Mouse (Mus musculus): ENCODE data around the gene Gm3336. TPM values are rescaled to one million over a fixed set of nuclear protein-coding genes. Genes with fewer than 3 reads are reported as not detected.
A peak's percentile ranks its signal among the peaks of the same experiment; 100 is the strongest.

Gm3336 gene
- polyA plus RNA-seq, 1 experiment = 73.6 TPM

GRCm38 (mm10) chr8:70682692-70683091, 35.7 kb upstream of the Gm3336 start:
- TF ChIP-seq POLR2A (IDR thresholded peaks at IDR 0.05; ENCODE audit: low read depth, low read length) (no peak), CTCF (IDR thresholded peaks at IDR 0.05; ENCODE audit: extremely low read depth, insufficient read length, insufficient replicate concordance, low read depth, low read length) (no peak)
- peaks cover 3% of the 10 kb centered on the region; the same call in 1 of the 2 replicates for H3K36me3 ChIP-seq (ENCODE audit: control insufficient read depth, insufficient read depth, low read length)
- peak overlapping the region; percentile 33; the same call in 1 of the 2 replicates for H3K27ac ChIP-seq (ENCODE audit: insufficient read depth, low read depth, low read length)
- H3K4me1 ChIP-seq (ENCODE audit: control insufficient read depth, insufficient read depth, insufficient read length, low read length) = peaks cover 47% of the 10 kb centered on the region
- no peak overlapping the region for H3K4me3 ChIP-seq (ENCODE audit: low read depth, low read length)
- no peaks in the 10 kb centered on the region for H3K27me3 ChIP-seq (ENCODE audit: control insufficient read depth, insufficient read depth, low read length)
- 68% methylated on average over 3 of the region's 3 CpGs for WGBS

DNA sequence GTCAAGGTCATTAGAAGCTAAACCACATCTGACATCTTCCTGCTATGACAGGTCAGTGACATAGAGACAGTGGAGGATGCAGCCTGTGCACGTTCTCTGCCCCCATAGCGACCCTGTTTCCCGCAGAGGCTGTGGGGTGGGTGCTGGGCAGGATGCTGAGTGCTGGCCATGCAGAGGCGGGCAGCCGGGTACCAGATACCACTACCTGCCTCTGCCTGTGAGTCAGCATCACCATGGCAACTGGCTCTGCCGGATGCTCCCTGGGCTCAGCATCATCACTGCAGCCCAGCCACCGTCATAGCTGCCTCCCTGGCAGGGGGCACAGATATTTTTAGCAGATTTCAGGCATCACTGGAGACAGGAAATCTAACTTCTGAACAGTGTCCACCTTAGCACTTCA, 34.1 kb upstream of the Gm3336 start:
- 52% methylated on average over 7 of the region's 7 CpGs for WGBS
- TF ChIP-seq CTCF (IDR thresholded peaks at IDR 0.05; ENCODE audit: extremely low read depth, insufficient read length, insufficient replicate concordance, low read depth, low read length) (no peak), POLR2A (IDR thresholded peaks at IDR 0.05; ENCODE audit: low read depth, low read length) (no peak)
- Histone ChIP-seq H3K4me3 (ENCODE audit: low read depth, low read length) (no peak overlapping the region), H3K27me3 (ENCODE audit: control insufficient read depth, insufficient read depth, low read length) (no peaks in the 10 kb centered on the region), H3K4me1 (ENCODE audit: control insufficient read depth, insufficient read depth, insufficient read length, low read length) (peaks cover 32% of the 10 kb centered on the region), H3K36me3 (ENCODE audit: control insufficient read depth, insufficient read depth, low read length) (no peaks in the 10 kb centered on the region), H3K27ac (ENCODE audit: insufficient read depth, low read depth, low read length) (no peak overlapping the region)

GRCm38 (mm10) chr8:70687576-70687975, 30.8 kb upstream of the Gm3336 start:
- H3K4me3 ChIP-seq (ENCODE audit: low read depth, low read length) = no peak overlapping the region
- TF ChIP-seq POLR2A (IDR thresholded peaks at IDR 0.05; ENCODE audit: low read depth, low read length) = no peak
- no peak for TF ChIP-seq CTCF (IDR thresholded peaks at IDR 0.05; ENCODE audit: extremely low read depth, insufficient read length, insufficient replicate concordance, low read depth, low read length)
- no peak overlapping the region for H3K27ac ChIP-seq (ENCODE audit: insufficient read depth, low read depth, low read length)
- peaks cover 18% of the 10 kb centered on the region for H3K4me1 ChIP-seq (ENCODE audit: control insufficient read depth, insufficient read depth, insufficient read length, low read length)
- no peaks in the 10 kb centered on the region for H3K27me3 ChIP-seq (ENCODE audit: control insufficient read depth, insufficient read depth, low read length)
- WGBS = 29% methylated on average over 8 of the region's 8 CpGs
- no peaks in the 10 kb centered on the region for H3K36me3 ChIP-seq (ENCODE audit: control insufficient read depth, insufficient read depth, low read length)

DNA sequence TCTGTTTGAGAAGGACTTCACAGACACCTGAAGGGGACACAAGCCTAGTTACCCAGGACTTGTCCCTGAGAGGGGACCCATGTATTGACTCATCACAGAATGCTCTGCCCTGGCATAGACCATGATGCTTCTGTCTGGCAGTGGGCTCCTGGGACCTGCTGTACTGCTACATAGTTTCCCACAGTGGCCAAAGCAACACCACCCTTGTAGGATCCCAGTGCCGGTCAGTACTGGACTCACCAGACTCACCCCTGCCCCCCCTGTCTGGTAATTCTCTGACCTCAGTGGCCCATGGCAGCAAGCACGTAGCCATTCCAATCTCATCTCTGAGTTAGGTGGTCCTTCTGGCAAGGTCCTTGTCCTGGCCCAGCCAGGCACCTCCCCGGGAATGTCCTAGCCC, 30.2 kb upstream of the Gm3336 start:
- H3K36me3 ChIP-seq (ENCODE audit: control insufficient read depth, insufficient read depth, low read length) = no peaks in the 10 kb centered on the region
- no peak overlapping the region for H3K4me3 ChIP-seq (ENCODE audit: low read depth, low read length)
- TF ChIP-seq POLR2A (IDR thresholded peaks at IDR 0.05; ENCODE audit: low read depth, low read length) (no peak), CTCF (IDR thresholded peaks at IDR 0.05; ENCODE audit: extremely low read depth, insufficient read length, insufficient replicate concordance, low read depth, low read length) (no peak)
- no peaks in the 10 kb centered on the region for H3K27me3 ChIP-seq (ENCODE audit: control insufficient read depth, insufficient read depth, low read length)
- peaks cover 16% of the 10 kb centered on the region for H3K4me1 ChIP-seq (ENCODE audit: control insufficient read depth, insufficient read depth, insufficient read length, low read length)
- H3K27ac ChIP-seq (ENCODE audit: insufficient read depth, low read depth, low read length) = no peak overlapping the region
- WGBS = 96% methylated on average over 3 of the region's 3 CpGs

DNA sequence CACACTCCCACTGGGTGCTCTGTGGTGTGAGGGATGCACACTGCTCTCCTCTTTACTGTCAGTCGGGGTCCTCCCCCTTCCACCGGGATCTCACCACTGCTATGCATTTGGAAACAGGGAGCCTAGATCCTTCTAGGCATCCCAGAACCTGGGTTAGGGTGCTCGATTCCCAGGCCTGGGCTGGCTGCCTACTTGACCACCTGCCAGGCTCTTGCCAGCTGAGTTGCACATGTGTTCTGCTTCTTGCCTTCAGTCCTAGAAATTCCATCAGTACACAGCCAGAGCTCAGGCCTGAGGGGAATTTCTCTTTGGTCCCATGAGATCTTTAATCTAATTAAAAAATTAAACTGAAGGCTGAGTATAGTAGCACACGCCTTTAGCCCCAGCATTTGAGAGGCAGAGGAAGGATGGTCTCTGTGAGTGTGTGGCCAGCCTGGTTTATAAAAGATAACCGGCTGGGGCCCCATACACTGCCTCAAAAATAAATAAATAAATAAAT, 28.4 kb upstream of the Gm3336 start:
- 78% methylated on average over 5 of the region's 5 CpGs for WGBS

GRCm38 (mm10) chr8:70691230-70691629, 27.1 kb upstream of the Gm3336 start:
- no peak overlapping the region for H3K4me3 ChIP-seq (ENCODE audit: low read depth, low read length)
- no peak overlapping the region for H3K27ac ChIP-seq (ENCODE audit: insufficient read depth, low read depth, low read length)
- 88% methylated on average over 4 of the region's 4 CpGs for WGBS
- no peaks in the 10 kb centered on the region for H3K27me3 ChIP-seq (ENCODE audit: control insufficient read depth, insufficient read depth, low read length)
- H3K4me1 ChIP-seq (ENCODE audit: control insufficient read depth, insufficient read depth, insufficient read length, low read length) = peaks cover 33% of the 10 kb centered on the region
- no peaks in the 10 kb centered on the region for H3K36me3 ChIP-seq (ENCODE audit: control insufficient read depth, insufficient read depth, low read length)
- TF ChIP-seq POLR2A (IDR thresholded peaks at IDR 0.05; ENCODE audit: low read depth, low read length) = no peak
- no peak for TF ChIP-seq CTCF (IDR thresholded peaks at IDR 0.05; ENCODE audit: extremely low read depth, insufficient read length, insufficient replicate concordance, low read depth, low read length)

More for the DNA sequence above, 28.4 kb upstream of the Gm3336 start:
- peaks cover 21% of the 10 kb centered on the region for H3K4me1 ChIP-seq (ENCODE audit: control insufficient read depth, insufficient read depth, insufficient read length, low read length)
- no peaks in the 10 kb centered on the region for H3K36me3 ChIP-seq (ENCODE audit: control insufficient read depth, insufficient read depth, low read length)
- TF ChIP-seq CTCF (IDR thresholded peaks at IDR 0.05; ENCODE audit: extremely low read depth, insufficient read length, insufficient replicate concordance, low read depth, low read length) (no peak), POLR2A (IDR thresholded peaks at IDR 0.05; ENCODE audit: low read depth, low read length) (no peak)
- no peak overlapping the region for H3K4me3 ChIP-seq (ENCODE audit: low read depth, low read length)
- no peaks in the 10 kb centered on the region for H3K27me3 ChIP-seq (ENCODE audit: control insufficient read depth, insufficient read depth, low read length)
- H3K27ac ChIP-seq (ENCODE audit: insufficient read depth, low read depth, low read length) = no peak overlapping the region

DNA sequence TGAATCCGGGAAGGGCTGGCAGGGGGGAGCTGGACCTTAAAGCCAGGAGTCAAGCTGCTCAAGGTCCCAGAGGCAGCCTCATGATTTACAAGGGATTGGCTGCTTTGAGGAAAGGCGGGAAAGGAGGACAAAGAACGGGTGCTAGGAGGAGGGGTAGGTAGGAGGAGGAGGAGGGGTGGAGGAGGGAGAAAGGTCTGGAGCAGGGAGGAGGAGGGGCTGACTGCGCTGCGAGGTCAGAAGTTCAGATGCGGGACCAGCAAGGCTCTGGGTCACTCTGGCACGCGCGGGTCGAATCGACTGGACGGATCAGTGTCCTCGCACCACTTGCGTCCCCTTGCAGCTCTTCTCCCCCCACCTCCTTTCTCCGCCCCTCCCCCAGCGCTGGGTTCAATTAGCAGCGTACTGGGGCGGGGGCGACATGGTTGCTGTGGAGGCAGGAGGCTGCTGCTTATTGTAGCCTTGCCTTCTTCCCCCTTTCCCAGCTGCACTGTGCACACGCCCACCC, 26.6 kb upstream of the Gm3336 start:
- TF ChIP-seq POLR2A (IDR thresholded peaks at IDR 0.05; ENCODE audit: low read depth, low read length) = no peak
- no peak for TF ChIP-seq CTCF (IDR thresholded peaks at IDR 0.05; ENCODE audit: extremely low read depth, insufficient read length, insufficient replicate concordance, low read depth, low read length)
- Histone ChIP-seq H3K4me1 (ENCODE audit: control insufficient read depth, insufficient read depth, insufficient read length, low read length) (peaks cover 37% of the 10 kb centered on the region), H3K27me3 (ENCODE audit: control insufficient read depth, insufficient read depth, low read length) (no peaks in the 10 kb centered on the region), H3K36me3 (ENCODE audit: control insufficient read depth, insufficient read depth, low read length) (no peaks in the 10 kb centered on the region), H3K27ac (ENCODE audit: insufficient read depth, low read depth, low read length) (no peak overlapping the region), H3K4me3 (ENCODE audit: low read depth, low read length) (peak overlapping the region; percentile 34)
- WGBS = 10% methylated on average over 20 of the region's 20 CpGs

Data from small intestine, adult 2 months (tissue).